Mouse (Mus musculus): Measurements from ENCODE around the gene Alkbh7. TPM values are rescaled to one million over a fixed set of nuclear protein-coding genes. Genes with fewer than 3 reads are reported as not detected.

Alkbh7 gene
- total and polyA plus RNA-seq, 2 experiments = 23.2 to 42.0 TPM

DNA sequence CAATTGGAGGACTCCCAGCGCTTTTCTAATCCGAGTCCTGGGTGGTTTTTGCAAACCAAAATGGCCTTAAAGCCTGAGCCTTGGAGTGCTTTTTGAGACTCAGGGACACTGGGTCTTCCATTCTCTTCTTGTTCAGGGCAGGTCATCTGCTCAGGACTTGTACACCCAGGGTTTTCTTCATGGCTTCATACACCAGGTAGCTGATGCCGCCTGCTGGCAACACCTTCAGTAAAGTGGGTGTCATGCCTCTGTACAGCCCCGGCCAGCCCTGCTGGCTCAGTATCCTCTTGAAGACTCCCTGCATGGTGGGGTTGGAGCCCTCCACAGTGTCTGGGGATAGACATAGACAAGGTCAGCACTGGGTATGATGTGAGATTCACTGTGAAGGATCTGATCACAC lies 35.7 kb downstream of the Alkbh7 start:
- Histone ChIP-seq H3K79me2 (ENCODE audit: control insufficient read depth, insufficient read depth, low read length) (peaks cover 8% of the 10 kb centered on the region), H3K4me3 (ENCODE audit: insufficient read depth, low read depth, low read length) (no peak overlapping the region), H3K9ac (ENCODE audit: low read depth, low read length) (no peak overlapping the region), H3K27ac (replicated peaks; ENCODE audit: insufficient read depth, low read depth, low read length) (no peak overlapping the region), H3K27me3 (ENCODE audit: control insufficient read depth, insufficient read depth, low read length) (no peaks in the 10 kb centered on the region), H3K4me1 (ENCODE audit: control insufficient read depth, insufficient read depth, low read length) (peaks cover 8% of the 10 kb centered on the region; the same call in 1 of the 2 replicates), H3K36me3 (ENCODE audit: control insufficient read depth, insufficient read depth, low read length) (no peaks in the 10 kb centered on the region)
- 94% methylated on average over 4 of the region's 4 CpGs for WGBS
- DNase-seq (ENCODE audit: extremely low read depth, low read depth, low spot score) = no peak
- TF ChIP-seq POLR2A (IDR thresholded peaks at IDR 0.05; ENCODE audit: extremely low read depth, insufficient read depth, low read length) (no peak), CTCF (IDR thresholded peaks at IDR 0.05; ENCODE audit: low read depth, low read length) (no peak)

DNA sequence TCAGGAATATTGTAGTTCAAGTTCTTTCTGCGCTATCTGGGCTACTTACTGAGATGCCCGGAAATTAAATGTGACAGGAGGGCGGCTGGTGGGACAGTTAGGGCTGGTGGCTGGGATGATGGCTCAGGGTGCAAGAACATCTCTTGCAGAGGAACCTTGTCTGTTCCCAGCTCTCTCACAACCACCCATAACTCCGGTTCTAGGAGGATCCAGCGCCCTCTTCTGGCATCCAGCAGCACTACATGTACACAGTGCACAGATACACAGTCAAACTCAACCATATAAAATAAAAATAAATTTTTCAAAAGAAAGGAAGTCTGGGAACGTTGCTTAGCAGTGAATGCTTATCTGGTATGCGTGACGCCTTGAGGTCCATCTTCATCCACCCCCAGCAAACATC lies 41.8 kb downstream of the Alkbh7 start:
- Histone ChIP-seq H3K27ac (replicated peaks; ENCODE audit: insufficient read depth, low read depth, low read length) (no peak overlapping the region), H3K9ac (ENCODE audit: low read depth, low read length) (no peak overlapping the region), H3K4me1 (ENCODE audit: control insufficient read depth, insufficient read depth, low read length) (no peaks in the 10 kb centered on the region), H3K79me2 (ENCODE audit: control insufficient read depth, insufficient read depth, low read length) (no peaks in the 10 kb centered on the region), H3K36me3 (ENCODE audit: control insufficient read depth, insufficient read depth, low read length) (no peaks in the 10 kb centered on the region), H3K4me3 (ENCODE audit: insufficient read depth, low read depth, low read length) (no peak overlapping the region), H3K27me3 (ENCODE audit: control insufficient read depth, insufficient read depth, low read length) (no peaks in the 10 kb centered on the region; the same call in 1 of the 2 replicates)
- 47% methylated on average over 8 of the region's 8 CpGs for WGBS
- TF ChIP-seq CTCF (IDR thresholded peaks at IDR 0.05; ENCODE audit: low read depth, low read length) (peak; percentile 21; the same call in 1 of the 2 replicates), POLR2A (IDR thresholded peaks at IDR 0.05; ENCODE audit: extremely low read depth, insufficient read depth, low read length) (no peak)
- DNase-seq (ENCODE audit: extremely low read depth, low read depth, low spot score) = no peak

DNA sequence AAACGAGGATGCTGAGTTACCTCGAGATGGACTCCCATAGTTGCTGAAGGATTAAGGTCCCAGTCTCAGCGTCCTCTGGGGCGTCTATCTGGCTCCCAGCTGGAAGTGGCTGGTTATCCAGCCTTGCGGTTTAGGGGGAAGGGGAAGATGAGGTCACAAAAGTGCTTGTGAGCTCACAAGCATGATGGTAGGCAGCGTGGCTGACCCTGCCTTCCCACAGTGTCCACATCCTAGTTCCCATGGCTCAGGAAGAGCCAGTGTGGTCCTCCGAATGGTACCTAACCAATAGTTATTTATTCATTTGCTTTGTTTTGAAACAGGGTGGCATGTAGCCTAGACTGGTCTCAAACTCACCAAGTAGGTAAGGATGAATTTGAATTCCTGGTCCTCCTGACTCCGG lies 44.4 kb downstream of the Alkbh7 start, which contains the start of gene Slc25a41:
Gene Slc25a41 (minus strand): TSS at position 101 of the 400 bp plus-strand sequence.
- H3K9ac ChIP-seq (ENCODE audit: low read depth, low read length) = no peak within 1 kb of the TSS
- no peaks in the 10 kb centered on the region for H3K79me2 ChIP-seq (ENCODE audit: control insufficient read depth, insufficient read depth, low read length)
- WGBS = 79% methylated on average over 8 of the region's 8 CpGs
- H3K4me1 ChIP-seq (ENCODE audit: control insufficient read depth, insufficient read depth, low read length) = no peaks in the 10 kb centered on the region
- no peaks in the 10 kb centered on the region; the same call in 1 of the 2 replicates for H3K27me3 ChIP-seq (ENCODE audit: control insufficient read depth, insufficient read depth, low read length)
- no peak within 1 kb of the TSS for H3K4me3 ChIP-seq (ENCODE audit: insufficient read depth, low read depth, low read length)
- DNase-seq (ENCODE audit: extremely low read depth, low read depth, low spot score) = no peak
- peaks cover 6% of the 10 kb centered on the region; the same call in 1 of the 2 replicates for H3K36me3 ChIP-seq (ENCODE audit: control insufficient read depth, insufficient read depth, low read length)
- no peak within 1 kb of the TSS for H3K27ac ChIP-seq (replicated peaks; ENCODE audit: insufficient read depth, low read depth, low read length)
- TF ChIP-seq POLR2A (IDR thresholded peaks at IDR 0.05; ENCODE audit: extremely low read depth, insufficient read depth, low read length) (no peak), CTCF (IDR thresholded peaks at IDR 0.05; ENCODE audit: low read depth, low read length) (no peak)

DNA sequence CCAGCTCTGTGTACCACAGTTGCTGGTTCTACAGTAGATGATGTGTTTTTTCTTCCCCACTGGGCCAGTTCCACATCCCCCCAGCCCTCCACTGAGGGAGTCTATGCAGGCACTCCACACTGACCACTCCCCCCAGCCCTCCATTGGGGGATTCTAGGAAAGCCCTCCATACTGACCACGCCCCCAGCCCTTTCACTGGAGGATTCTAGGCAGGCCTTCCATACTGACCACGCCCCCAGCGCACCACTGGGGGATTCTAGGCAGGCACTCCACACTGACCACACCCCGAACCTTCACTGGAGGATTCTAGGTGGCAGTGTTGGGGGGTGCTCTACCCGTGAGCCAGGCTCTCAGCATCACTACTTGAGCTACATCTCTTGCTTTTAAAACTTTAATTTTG lies 50.3 kb downstream of the Alkbh7 start:
- Histone ChIP-seq H3K4me1 (ENCODE audit: control insufficient read depth, insufficient read depth, low read length) (no peaks in the 10 kb centered on the region), H3K27me3 (ENCODE audit: control insufficient read depth, insufficient read depth, low read length) (no peaks in the 10 kb centered on the region), H3K9ac (ENCODE audit: low read depth, low read length) (no peak overlapping the region), H3K36me3 (ENCODE audit: control insufficient read depth, insufficient read depth, low read length) (peaks cover 22% of the 10 kb centered on the region), H3K27ac (replicated peaks; ENCODE audit: insufficient read depth, low read depth, low read length) (no peak overlapping the region), H3K79me2 (ENCODE audit: control insufficient read depth, insufficient read depth, low read length) (no peaks in the 10 kb centered on the region), H3K4me3 (ENCODE audit: insufficient read depth, low read depth, low read length) (no peak overlapping the region)
- TF ChIP-seq POLR2A (IDR thresholded peaks at IDR 0.05; ENCODE audit: extremely low read depth, insufficient read depth, low read length) (no peak), CTCF (IDR thresholded peaks at IDR 0.05; ENCODE audit: low read depth, low read length) (no peak)
- 86% methylated on average over 5 of the region's 5 CpGs for WGBS
- DNase-seq (ENCODE audit: extremely low read depth, low read depth, low spot score) = no peak

DNA sequence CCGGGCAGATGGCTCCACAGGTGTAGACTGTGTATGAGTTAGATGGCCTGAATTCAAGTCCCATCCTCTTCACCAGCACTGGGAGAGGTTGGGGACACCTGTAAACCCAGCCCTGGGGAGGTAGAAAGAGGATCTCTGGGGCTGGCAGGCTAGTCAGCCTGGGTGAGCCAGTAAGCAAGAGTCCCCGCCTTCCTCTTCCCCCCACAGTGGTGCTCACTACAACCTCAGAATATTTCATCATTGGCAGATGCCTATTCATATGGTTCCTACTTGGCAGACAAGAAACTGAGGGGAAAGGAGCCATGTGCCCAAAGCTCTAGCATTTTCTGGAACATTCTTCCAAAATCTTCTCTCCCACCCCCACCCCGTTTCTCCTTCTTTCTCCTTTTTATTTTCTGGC lies 51.7 kb downstream of the Alkbh7 start:
- no peaks in the 10 kb centered on the region for H3K4me1 ChIP-seq (ENCODE audit: control insufficient read depth, insufficient read depth, low read length)
- no peak for DNase-seq (ENCODE audit: extremely low read depth, low read depth, low spot score)
- no peak for TF ChIP-seq CTCF (IDR thresholded peaks at IDR 0.05; ENCODE audit: low read depth, low read length)
- TF ChIP-seq POLR2A (IDR thresholded peaks at IDR 0.05; ENCODE audit: extremely low read depth, insufficient read depth, low read length) = no peak
- 93% methylated on average over 3 of the region's 3 CpGs for WGBS
- no peak overlapping the region for H3K4me3 ChIP-seq (ENCODE audit: insufficient read depth, low read depth, low read length)
- H3K79me2 ChIP-seq (ENCODE audit: control insufficient read depth, insufficient read depth, low read length) = no peaks in the 10 kb centered on the region
- no peak overlapping the region for H3K9ac ChIP-seq (ENCODE audit: low read depth, low read length)
- peaks cover 35% of the 10 kb centered on the region for H3K36me3 ChIP-seq (ENCODE audit: control insufficient read depth, insufficient read depth, low read length)
- H3K27ac ChIP-seq (replicated peaks; ENCODE audit: insufficient read depth, low read depth, low read length) = no peak overlapping the region
- no peaks in the 10 kb centered on the region for H3K27me3 ChIP-seq (ENCODE audit: control insufficient read depth, insufficient read depth, low read length)

Other genes with a start within 250 kb of the Alkbh7 start
- gene Nrtn, start 239.8 kb upstream of the Alkbh7 start, total RNA-seq (2014; rRNA removed) = 0.83 and 1.3 TPM in 2 replicates
- 1.9 and 3.6 TPM in 2 replicates for gene Nrtn, start 239.8 kb upstream of the Alkbh7 start, polyA plus RNA-seq (2012; rRNA removed)
- gene Dus3l, start 232.6 kb upstream of the Alkbh7 start, total RNA-seq (2014; rRNA removed) = 7.2 and 11.9 TPM in 2 replicates
- gene Dus3l, start 232.6 kb upstream of the Alkbh7 start, polyA plus RNA-seq (2012; rRNA removed) = 19.7 and 25.7 TPM in 2 replicates
- 0.18 TPM in 1 of 2 replicates, not detected in the other for gene Prr22, start 227.1 kb upstream of the Alkbh7 start, total RNA-seq (2014; rRNA removed)
- gene Prr22, start 227.1 kb upstream of the Alkbh7 start, polyA plus RNA-seq (2012; rRNA removed) = 0.85 and 1.5 TPM in 2 replicates
- gene Rfx2, start 166.3 kb upstream of the Alkbh7 start, total RNA-seq (2014; rRNA removed) = 0.18 and 0.54 TPM in 2 replicates
- gene Rfx2, start 166.3 kb upstream of the Alkbh7 start, polyA plus RNA-seq (2012; rRNA removed) = 0.87 and 1.0 TPM in 2 replicates
- gene Acsbg2, start 122.9 kb upstream of the Alkbh7 start, total RNA-seq (2014; rRNA removed) = not detected in 2 replicates
- not detected in 2 replicates for gene Acsbg2, start 122.9 kb upstream of the Alkbh7 start, polyA plus RNA-seq (2012; rRNA removed)
- gene 1700061G19Rik, start 121.9 kb upstream of the Alkbh7 start, total RNA-seq (2014; rRNA removed) = not detected in 2 replicates
- gene 1700061G19Rik, start 121.9 kb upstream of the Alkbh7 start, polyA plus RNA-seq (2012; rRNA removed) = 0.02 TPM in 1 of 2 replicates, not detected in the other
- 3.0 and 4.4 TPM in 2 replicates for gene Mllt1, start 61.9 kb upstream of the Alkbh7 start, total RNA-seq (2014; rRNA removed)
- gene Mllt1, start 61.9 kb upstream of the Alkbh7 start, polyA plus RNA-seq (2012; rRNA removed) = 19.4 and 22.7 TPM in 2 replicates
- not detected in 2 replicates for gene Acer1, start 15.2 kb upstream of the Alkbh7 start, total RNA-seq (2014; rRNA removed)
- gene Acer1, start 15.2 kb upstream of the Alkbh7 start, polyA plus RNA-seq (2012; rRNA removed) = not detected in 2 replicates
- gene Clpp, start 7.0 kb upstream of the Alkbh7 start, total RNA-seq (2014; rRNA removed) = 75.6 and 93.8 TPM in 2 replicates
- gene Clpp, start 7.0 kb upstream of the Alkbh7 start, polyA plus RNA-seq (2012; rRNA removed) = 174 and 184 TPM in 2 replicates
- gene Pspn, start 2.7 kb downstream of the Alkbh7 start, total RNA-seq (2014; rRNA removed) = not detected in 2 replicates
- gene Pspn, start 2.7 kb downstream of the Alkbh7 start, polyA plus RNA-seq (2012; rRNA removed) = not detected in 2 replicates
- 10.9 and 11.9 TPM in 2 replicates for gene Gtf2f1, start 13.9 kb downstream of the Alkbh7 start, total RNA-seq (2014; rRNA removed)
- 10.4 and 10.6 TPM in 2 replicates for gene Gtf2f1, start 13.9 kb downstream of the Alkbh7 start, polyA plus RNA-seq (2012; rRNA removed)
- gene Gm17949, start 14.1 kb downstream of the Alkbh7 start, total RNA-seq (2014; rRNA removed) = not detected in 2 replicates
- not detected in 2 replicates for gene Gm17949, start 14.1 kb downstream of the Alkbh7 start, polyA plus RNA-seq (2012; rRNA removed)
- gene Khsrp, start 34.2 kb downstream of the Alkbh7 start, total RNA-seq (2014; rRNA removed) = 7.6 and 15.6 TPM in 2 replicates
- gene Khsrp, start 34.2 kb downstream of the Alkbh7 start, polyA plus RNA-seq (2012; rRNA removed) = 30.3 and 38.9 TPM in 2 replicates
- not detected in 2 replicates for gene Slc25a41, start 44.3 kb downstream of the Alkbh7 start, total RNA-seq (2014; rRNA removed)
- not detected in 2 replicates for gene Slc25a41, start 44.3 kb downstream of the Alkbh7 start, polyA plus RNA-seq (2012; rRNA removed)
- gene Crb3, start 61.8 kb downstream of the Alkbh7 start, total RNA-seq (2014; rRNA removed) = 21.9 and 27.7 TPM in 2 replicates
- gene Crb3, start 61.8 kb downstream of the Alkbh7 start, polyA plus RNA-seq (2012; rRNA removed) = 45.6 and 57.7 TPM in 2 replicates
- gene Slc25a23, start 62.5 kb downstream of the Alkbh7 start, total RNA-seq (2014; rRNA removed) = 54.9 and 94.6 TPM in 2 replicates
- gene Slc25a23, start 62.5 kb downstream of the Alkbh7 start, polyA plus RNA-seq (2012; rRNA removed) = 212 and 255 TPM in 2 replicates
- gene Dennd1c, start 81.2 kb downstream of the Alkbh7 start, total RNA-seq (2014; rRNA removed) = 0.54 and 0.92 TPM in 2 replicates
- gene Dennd1c, start 81.2 kb downstream of the Alkbh7 start, polyA plus RNA-seq (2012; rRNA removed) = 1.2 and 1.6 TPM in 2 replicates
- 0.18 and 0.27 TPM in 2 replicates for gene Tubb4a, start 90.4 kb downstream of the Alkbh7 start, total RNA-seq (2014; rRNA removed)
- gene Tubb4a, start 90.4 kb downstream of the Alkbh7 start, polyA plus RNA-seq (2012; rRNA removed) = 0.16 and 0.24 TPM in 2 replicates
- 0.18 and 0.54 TPM in 2 replicates for gene Tnfsf9, start 108.0 kb downstream of the Alkbh7 start, total RNA-seq (2014; rRNA removed)
- 0.09 and 0.15 TPM in 2 replicates for gene Tnfsf9, start 108.0 kb downstream of the Alkbh7 start, polyA plus RNA-seq (2012; rRNA removed)
- gene Cd70, start 152.4 kb downstream of the Alkbh7 start, total RNA-seq (2014; rRNA removed) = 1.0 TPM in 1 of 2 replicates, not detected in the other
- gene Cd70, start 152.4 kb downstream of the Alkbh7 start, polyA plus RNA-seq (2012; rRNA removed) = not detected in 2 replicates
- gene Tnfsf14, start 196.8 kb downstream of the Alkbh7 start, total RNA-seq (2014; rRNA removed) = 0.27 and 0.28 TPM in 2 replicates
- gene Tnfsf14, start 196.8 kb downstream of the Alkbh7 start, polyA plus RNA-seq (2012; rRNA removed) = 0.42 and 0.75 TPM in 2 replicates
- 5,384 and 7,708 TPM in 2 replicates for gene C3, start 230.8 kb downstream of the Alkbh7 start, total RNA-seq (2014; rRNA removed)
- gene C3, start 230.8 kb downstream of the Alkbh7 start, polyA plus RNA-seq (2012; rRNA removed) = 3,773 and 3,833 TPM in 2 replicates

Measured in liver, adult 2 months (tissue).